Mouse (Mus musculus): ENCODE measurements at regions not wholly inside any gene's neighbourhood (a gene's known extent, or its start where the extent isn't known, plus 50 kb on each side); places are given as distances from the start of the nearest gene placed in this dataset.

GRCm38 (mm10) chr2:137704565-137704947 is 551.8 kb upstream of the Btbd3 start:
- no peak for DNase-seq

- DNase-seq, result no peak
Measured at GRCm38 (mm10) chr2:137704051-137704450, 552.3 kb upstream of the Btbd3 start.

- DNase-seq, result no peak
Measured at GRCm38 (mm10) chr2:137695885-137696284, 560.5 kb upstream of the Btbd3 start.

- DNase-seq, result no peak
Measured at GRCm38 (mm10) chr2:137694020-137694419, 562.3 kb upstream of the Btbd3 start.

- DNase-seq, result no peak
Measured at GRCm38 (mm10) chr2:137687208-137687607, 569.2 kb upstream of the Btbd3 start.

GRCm38 (mm10) chr2:137686735-137687134 is 569.6 kb upstream of the Btbd3 start:
- DNase-seq, result no peak

GRCm38 (mm10) chr2:137681762-137682161 is 565.3 kb upstream of the Jag1 start:
- DNase-seq, result no peak

- no peak for DNase-seq
Measured at GRCm38 (mm10) chr2:137663171-137663570, 546.7 kb upstream of the Jag1 start.

GRCm38 (mm10) chr2:137662216-137662615 is 545.8 kb upstream of the Jag1 start:
- no peak for DNase-seq

- no peak for DNase-seq
Measured at GRCm38 (mm10) chr2:137660449-137660848, 544.0 kb upstream of the Jag1 start.

- DNase-seq, result no peak
Measured at GRCm38 (mm10) chr2:137654296-137654695, 537.9 kb upstream of the Jag1 start.

GRCm38 (mm10) chr2:137644160-137644559 is 527.7 kb upstream of the Jag1 start:
- no peak for DNase-seq

- no peak for DNase-seq
Measured at GRCm38 (mm10) chr2:137643269-137644055, 527.0 kb upstream of the Jag1 start.

GRCm38 (mm10) chr2:137635019-137635621 is 518.7 kb upstream of the Jag1 start:
- DNase-seq, result no peak

GRCm38 (mm10) chr2:137616637-137617036 is 500.2 kb upstream of the Jag1 start:
- no peak for DNase-seq

- DNase-seq, result no peak
Measured at GRCm38 (mm10) chr2:137613791-137614190, 497.3 kb upstream of the Jag1 start.

- DNase-seq, result no peak
Measured at GRCm38 (mm10) chr2:137608506-137608905, 492.1 kb upstream of the Jag1 start.

GRCm38 (mm10) chr2:137598136-137598535 is 481.7 kb upstream of the Jag1 start:
- DNase-seq, result no peak

GRCm38 (mm10) chr2:137594509-137594908 is 478.1 kb upstream of the Jag1 start:
- no peak for DNase-seq

GRCm38 (mm10) chr2:137591551-137591950 is 475.1 kb upstream of the Jag1 start:
- no peak for DNase-seq

GRCm38 (mm10) chr2:137581491-137581890 is 465.0 kb upstream of the Jag1 start:
- no peak for DNase-seq

- DNase-seq, result no peak
Measured at GRCm38 (mm10) chr2:137575750-137576149, 459.3 kb upstream of the Jag1 start.

GRCm38 (mm10) chr2:137574845-137575449 is 458.5 kb upstream of the Jag1 start:
- DNase-seq, result no peak

GRCm38 (mm10) chr2:137571146-137571545 is 454.7 kb upstream of the Jag1 start:
- DNase-seq, result no peak
